Mouse (Mus musculus) heart, embryonic 16.5 days (tissue): ENCODE measurements around the gene Ccin. TPM values are rescaled to one million over a fixed set of nuclear protein-coding genes. Genes with fewer than 3 reads are reported as not detected.

Experiments
- ATAC-seq: fragments of 200-750 bp; cut with Nextera tagmentation; replicated peaks from 2 replicates; pipeline ENCODE4 v1.8.0; 2017; ENCODE audit warnings: moderate number of reproducible peaks; ENCODE audit not compliant: insufficient read depth, low FRiP score; ENCODE audit errors: extremely low read depth
- H3K27ac ChIP-seq: fragments of 300-500 bp; sonication (generic); 2 replicates; pipeline ENCODE4 v1.5.1; 2014; ENCODE audit warnings: mild to moderate bottlenecking, low read length, control low read depth, moderate library complexity
- H3K27me3 ChIP-seq: fragments of 300-500 bp; sonication (generic); 2 replicates; pipeline ENCODE4 v1.6.1; 2014; ENCODE audit warnings: low read length, mixed read lengths; ENCODE audit not compliant: control insufficient read depth, insufficient read depth
- H3K36me3 ChIP-seq: fragments of 300-500 bp; sonication (generic); 2 replicates; pipeline ENCODE4 v1.6.1; 2014; ENCODE audit not compliant: control insufficient read depth, insufficient read depth
- H3K4me1 ChIP-seq: fragments of 300-500 bp; sonication (generic); 2 replicates; pipeline ENCODE4 v1.6.1; 2014; ENCODE audit warnings: low read length, mixed read lengths; ENCODE audit not compliant: control insufficient read depth, insufficient read depth
- H3K4me2 ChIP-seq: fragments of 300-500 bp; sonication (generic); 2 replicates; pipeline ENCODE4 v1.6.1; 2014; ENCODE audit warnings: low read depth, mild to moderate bottlenecking, control low read depth, low read length
- H3K4me3 ChIP-seq: fragments of 300-500 bp; sonication (generic); 2 replicates; pipeline ENCODE4 v1.5.1; 2014; ENCODE audit warnings: mild to moderate bottlenecking, control low read depth, low read length
- H3K9ac ChIP-seq: fragments of 300-500 bp; sonication (generic); 2 replicates; pipeline ENCODE4 v1.6.1; 2014; ENCODE audit warnings: low read length, control low read depth
- H3K9me3 ChIP-seq: fragments of 300-500 bp; sonication (generic); replicated peaks from 2 replicates; pipeline ENCODE4 v1.6.1; 2016; ENCODE audit warnings: low read length; ENCODE audit not compliant: control insufficient read depth
- WGBS: fragments of 180-500 bp; shearing (Covaris S2); extraction: QIAGEN DNeasy Blood & Tissue Kit; methylation state at CpG from one replicate; pipeline ENCODE4 v1.1.7; 2014; 5-methylcytosine and 5-hydroxymethylcytosine counted together
- polyA plus RNA-seq: library from polyadenylated mRNA; unstranded; fragments of >200 nt; fragmentation: Nextera tagmentation; extraction: Ambion mirVana; gene quantifications from 2 replicates; pipeline ENCODE4 v1.2.1, GENCODE M21; 2015

The Ccin gene
- not detected in 2 replicates for polyA plus RNA-seq

DNA sequence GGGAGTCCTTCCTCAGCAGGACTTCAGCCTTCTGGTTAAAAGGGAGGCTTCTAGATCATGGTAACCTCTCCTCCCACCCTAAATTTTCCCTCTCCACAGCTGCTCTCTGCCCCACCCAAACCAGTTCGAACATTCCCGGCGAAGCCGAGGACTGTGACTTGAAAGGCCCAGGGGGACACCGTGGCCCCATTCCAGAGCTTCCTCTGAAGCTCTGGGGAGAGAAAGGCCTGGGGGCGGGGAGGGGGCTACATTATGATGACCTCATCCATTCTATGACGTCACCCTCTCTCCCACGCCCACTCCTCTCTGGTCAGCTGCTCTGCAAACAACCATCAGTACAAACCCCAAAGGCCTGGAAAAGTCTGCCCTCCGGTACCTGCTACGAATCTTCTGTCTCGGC lies at the start of gene Ccin:
TSS of gene Ccin (plus strand) at position 303 of the 400 bp plus-strand sequence.
- H3K27me3 ChIP-seq, result no peaks in the 10 kb centered on the region
- no peak for ATAC-seq
- no peak within 1 kb of the TSS for H3K27ac ChIP-seq
- H3K36me3 ChIP-seq, result no peaks in the 10 kb centered on the region
- H3K4me1 ChIP-seq, result peaks cover 14% of the 10 kb centered on the region
- WGBS, result 62% methylated on average over 11 of the region's 11 CpGs
- H3K9me3 ChIP-seq, result no peaks in the 10 kb centered on the region
- H3K9ac ChIP-seq, result peak within 1 kb of the TSS; percentile 60
- peak within 1 kb of the TSS; percentile 35 for H3K4me3 ChIP-seq
- peak within 1 kb of the TSS; percentile 61 for H3K4me2 ChIP-seq

DNA sequence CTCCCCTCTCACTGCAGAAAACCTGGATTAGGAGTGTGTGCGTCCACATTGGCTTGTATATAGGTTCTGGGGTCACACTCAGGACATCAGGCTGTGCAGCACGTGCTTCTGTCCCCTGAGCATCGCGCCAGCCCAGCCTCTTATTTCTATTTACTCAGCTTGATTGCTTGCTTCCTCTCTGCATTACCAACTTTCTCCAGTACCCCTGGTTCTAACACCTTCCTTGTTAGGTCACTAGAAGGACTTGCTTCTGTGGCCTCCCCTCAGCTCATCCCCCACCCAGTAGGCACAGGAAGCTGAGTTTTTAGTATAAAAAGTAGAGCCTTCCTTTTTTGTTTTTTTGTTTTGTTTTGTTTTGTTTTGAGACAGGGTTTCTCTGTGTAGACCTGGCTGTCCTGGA lies 47.1 kb upstream of the Ccin start:
- no peaks in the 10 kb centered on the region for H3K9me3 ChIP-seq
- no peaks in the 10 kb centered on the region; the same call in none of the 2 replicates for H3K36me3 ChIP-seq
- H3K27ac ChIP-seq, result no peak overlapping the region
- H3K4me3 ChIP-seq, result no peak overlapping the region
- H3K27me3 ChIP-seq, result no peaks in the 10 kb centered on the region
- H3K4me1 ChIP-seq, result no peaks in the 10 kb centered on the region
- ATAC-seq, result no peak
- no peak overlapping the region for H3K4me2 ChIP-seq
- no peak overlapping the region for H3K9ac ChIP-seq
- 85% methylated on average over 4 of the region's 4 CpGs for WGBS

DNA sequence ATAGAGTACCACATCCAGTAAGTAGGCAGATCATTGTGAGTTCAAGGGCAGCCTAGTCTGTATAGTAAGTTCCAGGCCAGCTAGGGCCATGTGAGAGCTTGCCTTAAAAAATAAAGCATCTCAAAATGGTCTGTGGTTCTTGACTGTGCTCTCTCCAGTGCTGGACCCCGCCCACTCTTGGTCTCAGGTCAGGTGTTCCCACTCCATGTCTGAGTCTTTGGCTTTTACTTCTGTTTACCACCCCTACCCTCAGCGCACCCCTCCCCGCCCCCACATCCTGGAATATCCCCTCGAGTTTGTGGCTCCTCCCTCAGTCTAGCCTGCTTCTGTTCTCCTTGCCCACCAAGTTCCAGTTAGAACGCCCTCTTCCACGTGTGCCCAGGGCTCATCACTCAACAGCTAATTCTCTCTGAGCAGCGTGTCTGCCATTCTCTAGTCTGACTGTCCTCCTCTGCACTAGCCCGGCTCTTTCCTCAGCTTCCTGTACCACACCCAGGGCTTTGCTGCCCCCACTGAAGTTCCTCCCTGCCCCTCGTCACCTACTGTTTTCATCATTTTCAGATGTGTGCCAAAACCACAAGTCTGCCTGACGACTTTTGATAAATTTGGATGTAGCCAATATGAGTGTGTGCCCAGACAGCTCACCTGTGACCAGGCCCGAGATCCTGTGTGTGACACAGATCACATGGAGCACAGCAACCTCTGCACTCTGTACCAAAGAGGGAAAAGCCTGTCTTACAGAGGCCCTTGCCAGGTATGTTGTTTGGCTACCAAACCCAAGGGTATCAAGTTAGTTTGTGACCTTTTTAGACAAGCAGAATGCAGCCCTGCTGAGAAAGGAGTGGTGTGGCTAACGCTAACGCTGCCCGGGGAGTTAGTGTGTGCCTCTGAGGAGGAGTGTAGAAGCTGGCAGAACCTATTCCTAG lies 46.3 kb upstream of the Ccin start:
- Histone ChIP-seq H3K4me1 (no peaks in the 10 kb centered on the region), H3K4me3 (no peak overlapping the region), H3K9me3 (no peaks in the 10 kb centered on the region), H3K9ac (no peak overlapping the region), H3K4me2 (no peak overlapping the region), H3K36me3 (no peaks in the 10 kb centered on the region; the same call in 1 of the 2 replicates), H3K27me3 (no peaks in the 10 kb centered on the region), H3K27ac (no peak overlapping the region)
- ATAC-seq, result no peak
- WGBS, result 65% methylated on average over 14 of the region's 14 CpGs

DNA sequence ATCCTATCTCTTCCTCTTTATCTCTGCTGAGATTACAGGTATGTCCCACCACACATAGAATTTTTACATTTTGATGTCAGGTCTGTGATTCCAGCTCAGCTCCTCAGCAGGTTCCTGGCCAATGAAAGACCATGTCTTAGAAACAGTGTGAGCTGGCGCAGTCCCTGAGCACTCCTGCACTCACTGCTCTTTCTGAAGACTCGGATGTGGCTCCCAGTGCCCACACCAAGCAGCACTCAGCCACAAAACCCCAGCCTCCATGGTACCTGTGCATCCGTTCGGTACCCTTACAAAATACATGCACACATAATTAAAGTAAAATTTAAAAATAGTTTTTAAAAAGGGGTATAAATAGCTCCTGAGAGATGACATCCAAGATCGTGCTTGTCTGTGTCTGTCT lies 42.0 kb upstream of the Ccin start:
- no peaks in the 10 kb centered on the region; the same call in 1 of the 2 replicates for H3K36me3 ChIP-seq
- H3K27ac ChIP-seq, result no peak overlapping the region
- no peak for ATAC-seq
- no peaks in the 10 kb centered on the region for H3K27me3 ChIP-seq
- H3K4me2 ChIP-seq, result no peak overlapping the region
- H3K9ac ChIP-seq, result no peak overlapping the region
- no peak overlapping the region for H3K4me3 ChIP-seq
- no peaks in the 10 kb centered on the region for H3K4me1 ChIP-seq
- no peaks in the 10 kb centered on the region for H3K9me3 ChIP-seq
- WGBS, result 78% methylated on average over 5 of the region's 5 CpGs

DNA sequence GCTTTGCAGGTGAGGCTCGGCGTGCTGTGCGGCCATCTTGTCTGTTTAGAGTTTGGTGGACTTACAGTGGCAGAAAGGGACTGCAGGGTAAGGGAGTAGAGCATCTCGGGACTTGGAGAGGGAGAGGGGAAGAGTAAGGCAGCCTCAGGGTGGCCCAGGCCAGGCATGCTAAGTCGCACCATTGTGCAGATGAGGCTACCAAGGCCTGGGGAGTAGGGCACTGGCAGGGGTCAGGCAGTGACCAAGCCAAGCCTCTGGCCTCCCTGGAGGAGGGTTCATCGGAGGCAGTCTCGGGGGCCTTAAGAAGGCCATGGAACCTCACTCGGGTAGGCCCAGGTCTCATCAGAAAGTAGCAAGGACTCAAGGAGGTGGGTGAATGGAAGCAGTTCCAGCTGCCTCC lies 40.9 kb upstream of the Ccin start:
- no peak for ATAC-seq
- no peak overlapping the region for H3K27ac ChIP-seq
- 91% methylated on average over 8 of the region's 8 CpGs for WGBS
- H3K27me3 ChIP-seq, result no peaks in the 10 kb centered on the region
- no peaks in the 10 kb centered on the region for H3K4me1 ChIP-seq
- H3K9me3 ChIP-seq, result no peaks in the 10 kb centered on the region
- H3K4me2 ChIP-seq, result no peak overlapping the region
- no peak overlapping the region for H3K9ac ChIP-seq
- no peaks in the 10 kb centered on the region; the same call in 1 of the 2 replicates for H3K36me3 ChIP-seq
- no peak overlapping the region for H3K4me3 ChIP-seq

DNA sequence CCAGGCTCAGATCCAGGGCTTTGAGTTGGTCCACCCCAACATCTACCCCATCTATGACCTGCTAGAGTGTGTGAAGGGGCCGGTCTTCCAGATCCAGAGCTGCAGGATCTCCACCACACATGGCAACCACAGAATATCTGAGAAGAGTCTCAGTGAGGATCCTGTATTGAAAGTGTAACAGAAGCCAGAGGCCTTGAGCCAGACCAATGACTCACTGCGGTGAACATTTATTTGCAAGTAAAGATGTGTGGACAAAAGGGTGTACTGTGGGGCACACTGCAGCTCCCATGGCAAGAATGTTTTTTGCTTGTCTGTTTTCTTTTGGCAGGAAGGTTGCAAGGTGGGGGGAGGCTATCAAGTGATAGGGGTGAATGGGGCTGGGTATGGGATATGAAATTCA lies 35.7 kb upstream of the Ccin start:
- Histone ChIP-seq H3K27me3 (no peaks in the 10 kb centered on the region), H3K9ac (no peak overlapping the region), H3K9me3 (no peaks in the 10 kb centered on the region), H3K4me2 (no peak overlapping the region), H3K4me1 (no peaks in the 10 kb centered on the region), H3K4me3 (no peak overlapping the region), H3K36me3 (no peaks in the 10 kb centered on the region), H3K27ac (no peak overlapping the region)
- WGBS, result 95% methylated on average over 2 of the region's 2 CpGs
- ATAC-seq, result no peak

DNA sequence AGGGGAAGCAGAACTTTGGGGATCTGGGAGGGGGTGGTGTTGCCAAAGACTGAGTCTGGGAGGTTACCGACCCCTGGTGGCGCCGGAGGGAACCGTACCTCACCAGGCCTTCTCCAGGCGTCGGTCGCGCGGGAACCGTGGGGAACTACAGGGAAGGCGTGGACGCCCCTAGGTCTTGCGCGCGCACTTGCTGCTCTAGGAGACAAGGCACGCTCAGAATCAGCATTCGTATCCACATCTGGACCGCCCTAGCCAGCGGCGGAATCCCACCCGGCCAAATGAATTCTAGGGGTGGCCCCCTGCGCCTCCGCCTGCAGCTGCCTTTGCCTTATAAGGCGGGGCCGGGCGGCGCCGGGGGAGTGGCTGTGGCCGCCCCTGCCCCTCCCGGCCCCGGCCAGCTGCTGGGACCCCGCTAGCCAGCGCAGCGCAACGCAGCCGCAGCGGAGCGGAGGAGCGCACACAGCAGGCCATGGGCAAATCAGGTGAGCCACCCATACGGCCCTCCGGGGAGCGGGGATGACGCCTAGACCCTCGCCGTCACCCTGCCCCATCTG lies 25.9 kb upstream of the Ccin start, which contains the start of gene Glipr2:
TSS of gene Glipr2 (plus strand) at position 110 of the 554 bp plus-strand sequence.
- H3K4me1 ChIP-seq, result peaks cover 13% of the 10 kb centered on the region
- H3K36me3 ChIP-seq, result no peaks in the 10 kb centered on the region
- ATAC-seq, result peak; percentile 92
- no peaks in the 10 kb centered on the region for H3K9me3 ChIP-seq
- H3K4me2 ChIP-seq, result peak within 1 kb of the TSS; percentile 95
- H3K27ac ChIP-seq, result peak within 1 kb of the TSS; percentile 50
- under 1% methylated on average over 45 of the region's 45 CpGs for WGBS
- no peaks in the 10 kb centered on the region for H3K27me3 ChIP-seq
- peak within 1 kb of the TSS; percentile 66 for H3K4me3 ChIP-seq
- peak within 1 kb of the TSS; percentile 75 for H3K9ac ChIP-seq

DNA sequence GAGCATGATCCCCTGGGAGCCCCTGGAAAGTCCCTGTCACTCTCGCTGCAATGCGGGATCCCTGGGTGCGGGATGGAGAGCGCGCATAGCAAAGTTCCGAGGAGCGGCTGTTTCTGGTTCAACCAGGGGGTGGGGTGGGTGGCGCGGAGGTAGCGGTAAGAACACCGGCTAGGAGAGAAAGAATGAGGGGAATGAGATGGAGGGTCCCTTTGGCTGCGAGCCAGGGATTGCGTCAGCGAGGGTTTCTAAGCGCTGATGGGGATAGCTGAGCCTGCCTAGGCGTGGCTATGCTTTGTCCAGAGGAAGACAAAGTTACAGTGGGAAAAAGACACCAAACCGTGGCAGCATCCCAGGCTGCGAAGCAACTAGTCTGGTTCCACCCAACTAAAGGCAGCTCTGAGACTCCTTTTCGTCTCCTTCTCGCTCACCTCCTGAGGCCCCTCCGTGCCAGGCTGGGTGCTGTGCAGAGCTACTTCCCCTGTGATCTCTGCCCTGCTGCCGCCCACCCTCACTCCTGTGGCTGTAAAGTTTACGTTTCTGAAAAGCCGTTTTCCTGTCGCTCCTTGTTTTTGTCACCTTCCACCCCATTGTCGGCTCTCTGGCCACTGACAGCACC lies 25.3 kb upstream of the Ccin start:
- under 1% methylated on average over 26 of the region's 26 CpGs for WGBS
- Histone ChIP-seq H3K4me2 (peak overlapping the region; percentile 95), H3K9ac (peak overlapping the region; percentile 75), H3K27me3 (no peaks in the 10 kb centered on the region), H3K9me3 (no peaks in the 10 kb centered on the region), H3K27ac (peak overlapping the region; percentile 50), H3K4me1 (peaks cover 13% of the 10 kb centered on the region), H3K4me3 (peak overlapping the region; percentile 66), H3K36me3 (no peaks in the 10 kb centered on the region)
- peak; percentile 44 for ATAC-seq
